Mouse (Mus musculus) limb, embryonic 11.5 days (tissue): ENCODE results near the gene Rad1. TPM values are rescaled to one million over a fixed set of nuclear protein-coding genes. Genes with fewer than 3 reads are reported as not detected.

ENCODE experiments used
- ATAC-seq: fragments of 200-750 bp; cut with Nextera tagmentation; 2 replicates; pipeline ENCODE4 v1.8.0; 2017; ENCODE audit warnings: low read depth; ENCODE audit not compliant: insufficient number of reproducible peaks, low FRiP score, low TSS enrichment
- DNase-seq: peaks from one replicate; pipeline ENCODE4 v3.0.0-alpha.2; 2015; ENCODE audit warnings: low spot score
- H3K27ac ChIP-seq: fragments of 300-500 bp; sonication (generic); replicated peaks from 2 replicates; pipeline ENCODE4 v1.5.1; 2014; ENCODE audit warnings: low read depth, mild to moderate bottlenecking, low read length
- H3K27me3 ChIP-seq: fragments of 300-500 bp; sonication (generic); 2 replicates; pipeline ENCODE4 v1.6.1; 2014; ENCODE audit warnings: mild to moderate bottlenecking, low read length, mixed read lengths; ENCODE audit not compliant: control insufficient read depth, insufficient read depth
- H3K36me3 ChIP-seq: fragments of 300-500 bp; sonication (generic); 2 replicates; pipeline ENCODE4 v1.6.1; 2014; ENCODE audit warnings: mild to moderate bottlenecking, low read length, moderate library complexity, mixed read lengths; ENCODE audit not compliant: control insufficient read depth, insufficient read depth
- H3K4me1 ChIP-seq: fragments of 300-500 bp; sonication (generic); 2 replicates; pipeline ENCODE4 v1.6.1; 2014; ENCODE audit warnings: low read length, mixed read lengths; ENCODE audit not compliant: control insufficient read depth, insufficient read depth
- H3K4me2 ChIP-seq: fragments of 300-500 bp; sonication (generic); 2 replicates; pipeline ENCODE4 v1.6.1; 2014; ENCODE audit warnings: low read depth, mild to moderate bottlenecking, moderate library complexity; ENCODE audit not compliant: severe bottlenecking
- H3K4me3 ChIP-seq: fragments of 300-500 bp; sonication (generic); 2 replicates; pipeline ENCODE4 v1.5.1; 2014; ENCODE audit warnings: low read depth, low read length
- H3K9ac ChIP-seq: fragments of 300-500 bp; sonication (generic); 2 replicates; pipeline ENCODE4 v1.6.1; 2014; ENCODE audit warnings: mild to moderate bottlenecking, low read length
- H3K9me3 ChIP-seq: fragments of 300-500 bp; sonication (generic); 2 replicates; pipeline ENCODE4 v1.6.1; 2016; ENCODE audit warnings: low read length; ENCODE audit not compliant: control insufficient read depth
- WGBS: fragments of 180-500 bp; shearing (Covaris S2); extraction: QIAGEN DNeasy Blood & Tissue Kit; methylation state at CpG from one replicate; pipeline ENCODE4 v1.1.7; 2014; 5-methylcytosine and 5-hydroxymethylcytosine counted together
- polyA plus RNA-seq: library from polyadenylated mRNA; unstranded; fragments of >200 nt; fragmentation: Nextera tagmentation; extraction: Ambion mirVana; gene quantifications from 2 replicates; pipeline ENCODE4 v1.2.1, GENCODE M21; 2014

Gene Rad1
- polyA plus RNA-seq, 1 experiment from 2014 or later: 33.6 TPM

- Histone ChIP-seq H3K27ac (no peak overlapping the region), H3K4me3 (no peak overlapping the region), H3K36me3 (peaks cover 3% of the 10 kb centered on the region; the same call in 1 of the 2 replicates), H3K9ac (no peak overlapping the region), H3K4me1 (no peaks in the 10 kb centered on the region), H3K27me3 (no peaks in the 10 kb centered on the region), H3K4me2 (no peak overlapping the region), H3K9me3 (no peaks in the 10 kb centered on the region)
- ATAC-seq (no peak), DNase-seq (no peak)
- 96% methylated on average over 3 of the region's 3 CpGs for WGBS
These were observed 21.1 kb upstream of the Rad1 start for GRCm38 (mm10) chr15:10464678-10465077.

GRCm38 (mm10) chr15:10468761-10469160 is 17.1 kb upstream of the Rad1 start:
- no peaks in the 10 kb centered on the region for H3K4me1 ChIP-seq
- no peaks in the 10 kb centered on the region for H3K9me3 ChIP-seq
- ATAC-seq (no peak), DNase-seq (no peak)
- no peak overlapping the region for H3K9ac ChIP-seq
- H3K36me3 ChIP-seq: no peaks in the 10 kb centered on the region
- WGBS: 84% methylated on average over 3 of the region's 3 CpGs
- no peak overlapping the region for H3K4me2 ChIP-seq
- H3K27me3 ChIP-seq: no peaks in the 10 kb centered on the region
- H3K27ac ChIP-seq: no peak overlapping the region
- H3K4me3 ChIP-seq: no peak overlapping the region

GRCm38 (mm10) chr15:10469641-10470150 is 16.1 kb upstream of the Rad1 start:
- no peaks in the 10 kb centered on the region for H3K4me1 ChIP-seq
- no peaks in the 10 kb centered on the region for H3K9me3 ChIP-seq
- peak overlapping the region; percentile 59 for H3K4me3 ChIP-seq
- no peak overlapping the region for H3K27ac ChIP-seq
- H3K9ac ChIP-seq: peak overlapping the region; percentile 78
- H3K4me2 ChIP-seq: peak overlapping the region; percentile 55
- DNase-seq (peak; percentile 60), ATAC-seq (peak; percentile 57)
- under 1% methylated on average over 38 of the region's 40 CpGs for WGBS
- H3K36me3 ChIP-seq: no peaks in the 10 kb centered on the region; the same call in 1 of the 2 replicates
- no peaks in the 10 kb centered on the region for H3K27me3 ChIP-seq

GRCm38 (mm10) chr15:10470151-10470831 is 15.5 kb upstream of the Rad1 start, which contains the start of gene Dnajc21:
TSS of gene Dnajc21 (minus strand) at chr15:10470516.
- ATAC-seq: peak; percentile 91
- H3K4me2 ChIP-seq: peak within 1 kb of the TSS; percentile 55
- peak within 1 kb of the TSS; percentile 59 for H3K4me3 ChIP-seq
- H3K4me1 ChIP-seq: no peaks in the 10 kb centered on the region
- no peaks in the 10 kb centered on the region; the same call in 1 of the 2 replicates for H3K36me3 ChIP-seq
- peak within 1 kb of the TSS; percentile 78 for H3K9ac ChIP-seq
- no peaks in the 10 kb centered on the region for H3K9me3 ChIP-seq
- under 1% methylated on average over 69 of the region's 87 CpGs for WGBS
- no peaks in the 10 kb centered on the region for H3K27me3 ChIP-seq
- DNase-seq: peak; percentile 85
- 0 out of 2 replicates have a peak within 1 kb of the TSS, but pooled peaks have one; percentile 42 for H3K27ac ChIP-seq

GRCm38 (mm10) chr15:10470941-10471340 is 14.9 kb upstream of the Rad1 start:
- 12% methylated on average over 3 of the region's 3 CpGs for WGBS
- ATAC-seq: 0 out of 2 replicates have a peak, but pooled peaks have one; percentile 18
- DNase-seq: peak; percentile 27
- Histone ChIP-seq H3K4me3 (peak overlapping the region; percentile 59), H3K27me3 (no peaks in the 10 kb centered on the region), H3K36me3 (peaks cover 3% of the 10 kb centered on the region; the same call in 1 of the 2 replicates), H3K4me1 (no peaks in the 10 kb centered on the region), H3K4me2 (peak overlapping the region; percentile 55), H3K9ac (peak overlapping the region; percentile 78; the same call in 1 of the 2 replicates), H3K9me3 (no peaks in the 10 kb centered on the region), H3K27ac (no peak overlapping the region)

- peak overlapping the region; percentile 65 for H3K4me2 ChIP-seq
- DNase-seq (no peak), ATAC-seq (peak; percentile 19; the same call in 1 of the 2 replicates)
- WGBS: under 1% methylated on average over 18 of the region's 18 CpGs
- H3K4me1 ChIP-seq: no peaks in the 10 kb centered on the region
- H3K27me3 ChIP-seq: no peaks in the 10 kb centered on the region
- H3K4me3 ChIP-seq: peak overlapping the region; percentile 67
- H3K27ac ChIP-seq: no peak overlapping the region
- peak overlapping the region; percentile 85 for H3K9ac ChIP-seq
- peaks cover 8% of the 10 kb centered on the region; the same call in 1 of the 2 replicates for H3K36me3 ChIP-seq
- H3K9me3 ChIP-seq: no peaks in the 10 kb centered on the region
These were observed 584 bp downstream of the Rad1 start for GRCm38 (mm10) chr15:10486365-10486839.

- Histone ChIP-seq H3K36me3 (peaks cover 7% of the 10 kb centered on the region; the same call in 1 of the 2 replicates), H3K4me3 (0 out of 2 replicates have a peak overlapping the region, but pooled peaks have one; percentile 67), H3K27ac (no peak overlapping the region), H3K4me2 (peak overlapping the region; percentile 65; the same call in 1 of the 2 replicates), H3K27me3 (no peaks in the 10 kb centered on the region), H3K4me1 (no peaks in the 10 kb centered on the region), H3K9ac (no peak overlapping the region), H3K9me3 (no peaks in the 10 kb centered on the region)
- 63% methylated on average over 2 of the region's 2 CpGs for WGBS
- no peak for DNase-seq
- ATAC-seq: no peak
These were observed 1.4 kb downstream of the Rad1 start for GRCm38 (mm10) chr15:10487246-10487645.

GRCm38 (mm10) chr15:10490101-10490500 is 4.3 kb downstream of the Rad1 start:
- H3K9ac ChIP-seq: no peak overlapping the region
- H3K27me3 ChIP-seq: no peaks in the 10 kb centered on the region
- H3K4me1 ChIP-seq: no peaks in the 10 kb centered on the region
- WGBS: 97% methylated on average over 5 of the region's 5 CpGs
- H3K9me3 ChIP-seq: no peaks in the 10 kb centered on the region
- DNase-seq (no peak), ATAC-seq (no peak)
- no peak overlapping the region for H3K4me2 ChIP-seq
- H3K4me3 ChIP-seq: no peak overlapping the region
- H3K27ac ChIP-seq: no peak overlapping the region
- H3K36me3 ChIP-seq: peaks cover 7% of the 10 kb centered on the region; the same call in 1 of the 2 replicates
